Mouse (Mus musculus): ENCODE results near the gene Gm12248. TPM values are rescaled to one million over a fixed set of nuclear protein-coding genes. Genes with fewer than 3 reads are reported as not detected.

The Gm12248 gene
- polyA plus RNA-seq (2015; fragmentation: Nextera tagmentation; extraction: Ambion mirVana), result 0.12 and 0.38 TPM in 2 replicates

GRCm38 (mm10) chr11:58093021-58093528 is at the start of gene Gm12248:
Gm12248 (minus strand) TSS chr11:58093134.
- no peak for DNase-seq (ENCODE audit: low spot score)

DNA sequence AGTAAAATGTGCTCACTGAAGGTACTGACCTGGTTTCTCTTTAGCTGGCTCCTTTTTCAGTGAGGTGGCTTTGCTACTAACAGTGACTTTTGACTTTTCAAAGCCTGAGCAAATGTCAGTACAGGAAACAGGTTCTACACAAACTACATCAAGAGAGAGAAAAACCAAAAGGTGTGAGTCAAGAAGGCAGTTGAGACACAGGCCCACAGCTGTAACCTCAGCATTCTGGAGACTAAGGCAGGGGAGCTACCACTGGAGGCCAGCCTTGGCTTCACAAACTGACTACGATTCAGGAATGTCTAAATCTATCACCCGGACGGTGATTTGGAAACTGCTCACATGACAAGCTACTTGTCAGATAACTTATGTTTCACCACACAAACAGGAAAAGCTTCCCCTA is 46.5 kb upstream of the Gm12248 start:
- peak; percentile 77 for DNase-seq (ENCODE audit: low spot score)

- DNase-seq (ENCODE audit: low spot score), result peak; percentile 42
Measured at GRCm38 (mm10) chr11:58138821-58139220, 45.9 kb upstream of the Gm12248 start.

GRCm38 (mm10) chr11:58136677-58137076 is 43.7 kb upstream of the Gm12248 start:
- DNase-seq (ENCODE audit: low spot score), result no peak

GRCm38 (mm10) chr11:58135296-58135695 is 42.4 kb upstream of the Gm12248 start:
- peak; percentile 21 for DNase-seq (ENCODE audit: low spot score)

- DNase-seq (ENCODE audit: low spot score), result peak; percentile 51
Measured at GRCm38 (mm10) chr11:58134869-58135268, 41.9 kb upstream of the Gm12248 start.

- peak; percentile 29 for DNase-seq (ENCODE audit: low spot score)
Measured at GRCm38 (mm10) chr11:58132026-58132425, 39.1 kb upstream of the Gm12248 start.

- no peak for DNase-seq (ENCODE audit: low spot score)
Measured at GRCm38 (mm10) chr11:58129302-58129843, 36.4 kb upstream of the Gm12248 start.

DNA sequence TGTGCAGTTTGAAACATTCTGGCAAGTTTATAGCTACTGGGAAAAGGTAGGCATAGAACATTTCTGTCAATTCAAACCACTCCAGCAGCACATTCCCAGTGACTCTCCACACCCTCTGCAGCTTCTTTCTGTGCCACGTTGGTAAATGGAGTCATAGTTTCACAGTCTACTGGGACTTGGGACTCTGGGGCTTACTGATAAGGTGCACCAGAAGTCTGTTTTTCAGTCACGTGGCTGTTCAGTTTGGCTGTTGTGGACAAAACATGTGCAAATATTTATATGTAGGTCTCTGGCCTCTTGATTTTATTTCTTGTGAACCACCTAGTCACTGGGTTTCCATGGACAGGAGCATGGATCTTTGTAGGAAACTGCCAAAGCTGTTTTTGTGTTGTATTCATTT is 34.6 kb upstream of the Gm12248 start:
- no peak for DNase-seq (ENCODE audit: low spot score)

DNA sequence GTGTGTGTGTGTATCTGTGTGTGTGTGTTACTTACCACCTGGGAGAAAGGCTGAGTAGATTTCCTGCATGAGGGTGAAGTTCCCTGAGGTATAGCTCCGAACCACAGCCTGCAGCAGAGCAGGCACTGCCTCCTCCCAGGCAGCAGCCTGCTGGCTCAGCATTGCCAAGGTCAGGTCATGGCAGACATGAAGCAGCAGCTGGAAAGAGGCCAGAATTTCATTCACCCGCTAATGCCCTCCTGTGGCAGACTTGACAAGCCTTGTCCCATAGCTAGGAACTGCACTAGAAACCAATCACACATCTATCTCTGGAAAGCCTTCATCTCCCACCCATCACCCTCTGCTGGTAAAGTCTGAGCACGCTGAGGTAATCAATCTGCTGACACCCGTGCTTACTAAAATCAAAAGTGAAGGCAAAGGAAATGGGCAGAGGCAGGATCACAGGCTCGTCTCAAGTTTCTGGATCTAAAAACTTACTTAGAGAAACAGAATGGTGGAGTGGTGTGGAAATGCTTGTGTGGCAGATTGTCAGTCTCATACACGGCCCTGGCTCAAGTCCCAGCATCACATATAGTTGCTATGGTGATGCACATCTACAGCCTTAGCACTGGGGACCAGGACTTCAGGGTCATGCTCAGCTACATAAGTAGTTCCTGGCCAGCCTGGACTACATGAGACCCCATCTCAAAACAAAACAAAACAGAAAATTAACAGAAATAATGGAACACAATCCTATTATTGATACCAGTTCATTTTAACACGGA is 33.6 kb upstream of the Gm12248 start:
- no peak for DNase-seq (ENCODE audit: low spot score)

DNA sequence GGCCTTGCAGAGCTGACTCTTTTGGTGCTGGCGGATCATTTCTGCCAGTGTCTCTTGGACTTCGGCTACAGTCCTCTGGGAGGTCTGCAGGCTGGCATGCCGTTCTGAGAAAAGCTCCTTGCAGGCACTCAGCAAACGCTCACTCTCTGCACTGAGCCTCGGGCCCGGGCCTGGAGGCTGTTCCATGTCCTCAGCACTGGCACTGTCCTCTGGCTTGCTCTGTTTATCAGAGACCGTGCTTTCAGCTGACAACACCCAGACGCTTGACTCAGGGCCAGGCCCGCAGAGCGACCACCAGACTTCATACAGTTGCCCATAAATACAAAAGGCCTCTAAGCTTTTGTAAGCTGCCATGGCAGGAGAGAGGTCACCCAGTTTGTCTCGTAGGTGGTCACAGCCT is 32.1 kb upstream of the Gm12248 start:
- DNase-seq (ENCODE audit: low spot score), result no peak

DNA sequence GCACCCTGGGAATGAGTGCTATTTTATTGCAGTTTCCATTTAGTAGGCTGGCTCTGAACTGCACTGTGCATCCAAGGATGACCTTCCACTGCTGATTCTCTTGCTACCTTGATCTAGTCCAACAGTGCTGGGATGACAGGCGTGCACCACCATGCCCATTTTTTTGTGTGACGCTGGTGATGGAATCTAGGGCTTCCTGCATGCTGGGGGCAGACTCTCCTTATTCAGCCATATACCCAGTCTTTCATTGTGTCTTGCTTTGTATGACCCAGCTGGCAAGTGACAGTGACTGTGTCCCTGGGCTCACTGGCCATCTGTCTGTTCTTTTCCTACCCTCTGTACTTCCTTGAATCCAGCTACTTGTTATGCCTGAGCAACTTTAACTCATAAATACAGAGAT is 30.8 kb upstream of the Gm12248 start:
- no peak for DNase-seq (ENCODE audit: low spot score)

- DNase-seq (ENCODE audit: low spot score), result no peak
Measured at GRCm38 (mm10) chr11:58121351-58121750, 28.4 kb upstream of the Gm12248 start.

DNA sequence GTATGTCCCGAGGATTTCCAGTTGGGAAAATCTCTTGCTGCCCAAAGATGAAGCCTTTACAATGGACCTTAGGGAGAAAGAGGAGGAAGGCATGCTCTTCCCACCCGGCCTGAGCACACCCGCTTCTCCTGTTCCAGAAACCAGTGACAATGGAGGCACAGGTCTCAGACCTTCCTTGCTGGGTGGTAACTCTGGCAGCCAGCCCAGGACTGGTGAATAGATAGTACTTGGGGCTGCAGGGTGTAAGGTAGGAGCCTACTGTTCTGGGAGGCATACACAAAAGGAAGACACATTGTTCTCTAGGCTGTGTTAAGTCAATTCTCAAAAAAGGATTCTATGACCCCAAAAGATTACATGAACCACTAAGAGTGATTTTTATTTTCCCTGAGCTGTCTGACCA is 27.7 kb upstream of the Gm12248 start:
- no peak for DNase-seq (ENCODE audit: low spot score)

DNA sequence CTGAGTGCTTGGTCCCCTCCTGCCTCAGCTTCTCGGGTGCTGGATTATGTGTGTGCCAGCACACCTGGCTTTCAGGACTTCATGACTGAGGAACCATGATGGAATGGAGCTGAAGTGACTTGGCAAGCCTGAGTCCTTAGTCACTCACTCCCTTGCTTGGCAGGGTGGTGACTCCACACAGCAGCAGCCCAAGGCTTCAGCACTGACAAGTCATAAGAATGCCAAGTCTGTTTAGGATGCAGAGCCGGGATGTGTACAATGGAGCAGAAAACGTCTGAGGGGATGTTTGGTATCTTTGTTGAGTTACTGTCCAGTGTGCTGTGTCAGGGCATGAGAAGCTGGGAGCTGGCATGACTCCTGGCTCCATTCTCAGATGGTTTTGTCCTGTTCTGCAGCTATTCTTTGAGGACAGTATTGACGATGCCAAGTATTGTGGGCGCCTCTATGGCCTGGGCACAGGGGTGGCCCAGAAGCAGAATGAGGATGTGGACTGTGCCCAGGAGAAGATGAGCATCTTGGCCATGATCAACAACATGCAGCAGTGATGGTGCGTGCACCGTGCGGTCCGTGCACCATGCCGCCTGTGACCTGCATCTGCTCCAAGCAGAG is 24.2 kb upstream of the Gm12248 start:
- no peak for DNase-seq (ENCODE audit: low spot score)

DNA sequence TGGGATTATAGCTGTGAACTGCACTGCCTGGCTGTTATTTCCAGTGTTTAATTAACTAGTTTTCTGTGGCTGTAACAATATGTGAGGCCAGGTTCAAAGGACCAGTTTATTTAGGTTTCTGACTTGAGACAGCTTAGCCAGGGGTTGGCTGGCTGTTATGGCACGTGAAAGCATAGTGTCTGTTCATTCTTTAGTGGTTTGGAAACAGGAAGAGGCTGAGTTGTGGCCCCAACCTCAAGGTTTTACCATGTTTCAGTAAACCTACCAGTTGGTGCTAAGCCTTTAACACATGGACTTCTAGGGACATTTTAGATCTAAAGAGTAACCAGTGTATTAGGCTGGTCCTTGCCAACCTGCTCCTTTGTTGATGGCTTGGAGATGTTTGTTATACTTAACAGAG is 23.6 kb upstream of the Gm12248 start:
- DNase-seq (ENCODE audit: low spot score), result no peak

DNA sequence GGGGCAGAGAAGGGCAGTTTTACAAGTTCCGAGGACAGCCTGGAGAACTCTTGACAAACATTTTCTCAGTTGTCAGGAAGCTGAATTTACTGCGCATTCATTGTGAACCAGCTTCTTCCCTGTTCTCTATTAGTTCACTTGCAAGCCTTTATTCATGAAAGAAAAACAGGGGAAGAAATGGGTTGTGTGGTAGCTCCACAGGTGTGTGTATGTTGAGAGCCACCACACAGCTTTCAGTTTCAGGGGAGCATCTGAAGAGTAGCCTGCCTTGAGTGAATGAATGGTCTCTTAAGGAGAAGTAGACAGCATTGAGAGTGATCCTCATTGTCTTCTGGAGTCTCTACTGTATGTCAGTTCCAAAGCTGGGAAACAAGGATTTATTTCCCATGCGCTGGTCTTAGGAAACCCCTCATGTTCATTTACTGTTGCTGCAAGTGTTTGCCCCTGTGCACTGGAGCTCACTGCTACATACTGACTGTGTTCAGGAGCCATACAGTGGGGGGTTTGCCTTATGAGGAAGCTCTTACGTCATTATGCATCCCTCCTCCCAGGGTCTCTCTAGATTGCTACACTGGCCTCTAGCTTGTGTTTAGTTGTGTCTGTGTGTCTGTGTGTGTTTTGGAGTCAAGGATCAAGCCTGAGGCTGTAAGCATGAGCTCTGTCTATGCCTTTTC is 14.9 kb upstream of the Gm12248 start:
- DNase-seq (ENCODE audit: low spot score), result no peak

- DNase-seq (ENCODE audit: low spot score), result no peak
Measured at GRCm38 (mm10) chr11:58107009-58107408, 14.1 kb upstream of the Gm12248 start.

- peak; percentile 51 for DNase-seq (ENCODE audit: low spot score)
Measured at GRCm38 (mm10) chr11:58104351-58104791, 11.4 kb upstream of the Gm12248 start.

DNA sequence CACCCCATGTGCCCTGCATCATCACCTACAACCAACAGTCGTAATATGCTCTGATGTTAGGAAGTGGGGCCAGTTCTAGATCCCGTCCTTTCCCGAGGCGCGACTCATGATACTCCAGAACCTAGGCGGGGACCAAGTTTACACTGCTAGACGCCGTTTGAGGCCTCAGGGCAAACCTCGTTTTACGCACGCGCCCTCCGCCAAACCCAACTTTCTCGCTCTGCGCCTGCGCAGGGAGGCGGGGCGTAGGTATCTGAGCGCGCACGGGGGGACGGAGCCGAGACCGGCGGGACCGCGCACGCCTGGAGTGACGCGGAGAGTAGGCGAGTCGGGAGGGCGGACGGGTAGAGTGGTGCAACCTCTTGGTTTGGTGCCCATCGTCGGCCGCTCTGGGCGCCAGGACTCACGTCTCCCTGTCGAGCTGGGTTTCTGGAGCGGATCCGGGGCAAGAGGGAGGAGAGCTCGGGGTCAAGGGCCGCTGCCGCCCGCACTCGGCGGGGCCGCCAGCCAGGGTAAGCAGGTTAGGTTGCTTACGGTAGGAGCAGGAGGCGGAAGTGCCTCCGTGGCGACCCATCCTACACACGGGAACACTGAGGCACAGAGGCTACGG is 10.9 kb upstream of the Gm12248 start, which contains the start of gene Cnot8:
Cnot8 (plus strand) TSS at position 457 of the 610 bp plus-strand sequence.
- peak; percentile 99 for DNase-seq (ENCODE audit: low spot score)

GRCm38 (mm10) chr11:58103344-58103653 is 10.4 kb upstream of the Gm12248 start:
- DNase-seq (ENCODE audit: low spot score), result no peak

Data from thymus, postnatal 0 days (tissue).